Mouse (Mus musculus): ENCODE data around the gene Pgs1.

DNA sequence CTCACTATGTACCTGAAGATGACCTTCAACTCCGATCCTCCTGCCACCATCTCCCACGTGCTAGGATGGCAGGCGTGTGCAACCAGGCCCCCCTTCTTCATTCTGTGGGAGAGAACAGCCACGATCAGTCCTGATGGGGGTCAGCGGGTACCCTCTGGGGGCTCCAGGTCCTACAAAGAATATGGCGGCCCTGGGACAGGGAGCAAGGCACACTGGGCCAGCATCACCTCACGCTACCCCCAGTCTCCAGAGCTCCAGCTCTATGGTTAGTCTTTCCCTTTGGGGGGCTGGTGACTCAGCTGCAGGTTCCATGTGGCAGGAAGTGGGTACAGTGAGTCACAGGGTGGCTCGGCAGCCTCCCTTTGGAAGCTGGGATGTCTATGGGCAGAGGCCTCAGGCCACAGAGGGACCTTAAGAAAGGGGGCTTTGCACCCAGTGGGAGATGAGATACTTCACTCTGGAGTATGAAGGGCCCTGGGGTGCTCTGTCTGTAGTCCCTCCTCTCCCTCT is 44.7 kb upstream of the Pgs1 start:
- TF ChIP-seq CTCF (IDR thresholded peaks at IDR 0.05; ENCODE audit: low read depth, low read length) (no peak), GATA1 (IDR thresholded peaks at IDR 0.05; ENCODE audit: borderline replicate concordance, low read length) (no peak), POLR2AphosphoS5 (IDR thresholded peaks at IDR 0.05; ENCODE audit: insufficient replicate concordance, low read depth, low read length) (no peak), GATA2 (IDR thresholded peaks at IDR 0.05; ENCODE audit: borderline replicate concordance, low read depth, low read length) (no peak), TAL1 (conservative IDR thresholded peaks at IDR 0.05; ENCODE audit: low read depth, low read length) (no peak)
